Mouse (Mus musculus): ENCODE results near the gene Olfr822. TPM values are rescaled to one million over a fixed set of nuclear protein-coding genes. Genes with fewer than 3 reads are reported as not detected.
"Not testable (repeated sequence)": the region's sequence is repeated elsewhere in the genome, so short reads cannot be mapped to it uniquely, and the experiment has no call there.

Gene Olfr822
- not detected in 2 replicates for polyA plus RNA-seq (2014; fragmentation: Nextera tagmentation; extraction: Ambion mirVana)

GRCm38 (mm10) chr10:130070910-130071309, at the start of gene Olfr822:
Olfr822 (plus strand) TSS chr10:130071210.
- ATAC-seq = no peak
- Histone ChIP-seq H3K9me3 (replicated peaks; ENCODE audit: control insufficient read depth, low read length) (no peaks in the 10 kb centered on the region), H3K27me3 (replicated peaks; ENCODE audit: control insufficient read depth, insufficient read depth, low read length) (no peaks in the 10 kb centered on the region), H3K4me3 (ENCODE audit: low read depth, low read length) (no peak within 1 kb of the TSS), H3K4me1 (ENCODE audit: control insufficient read depth, insufficient read depth, low read length) (no peaks in the 10 kb centered on the region), H3K4me2 (ENCODE audit: low read length) (no peak within 1 kb of the TSS), H3K27ac (ENCODE audit: low read depth, low read length) (no peak within 1 kb of the TSS), H3K36me3 (ENCODE audit: control insufficient read depth, insufficient read depth, low read length) (no peaks in the 10 kb centered on the region), H3K9ac (ENCODE audit: low read length) (no peak within 1 kb of the TSS)
- DNase-seq (ENCODE audit: low spot score) = no peak

GRCm38 (mm10) chr10:130030048-130030447, 41.0 kb upstream of the Olfr822 start, which contains the start of gene Olfr821:
Olfr821 (plus strand) TSS chr10:130030348.
- Histone ChIP-seq H3K9ac (ENCODE audit: low read length) (no peak within 1 kb of the TSS), H3K4me3 (ENCODE audit: low read depth, low read length) (no peak within 1 kb of the TSS), H3K9me3 (replicated peaks; ENCODE audit: control insufficient read depth, low read length) (no peaks in the 10 kb centered on the region), H3K36me3 (ENCODE audit: control insufficient read depth, insufficient read depth, low read length) (no peaks in the 10 kb centered on the region), H3K4me2 (ENCODE audit: low read length) (no peak within 1 kb of the TSS), H3K4me1 (ENCODE audit: control insufficient read depth, insufficient read depth, low read length) (no peaks in the 10 kb centered on the region), H3K27ac (ENCODE audit: low read depth, low read length) (no peak within 1 kb of the TSS), H3K27me3 (replicated peaks; ENCODE audit: control insufficient read depth, insufficient read depth, low read length) (no peaks in the 10 kb centered on the region)
- DNase-seq (ENCODE audit: low spot score) = no peak
- no peak for ATAC-seq

- WGBS = 65% methylated on average over 6 of the region's 6 CpGs
- Histone ChIP-seq H3K9ac (ENCODE audit: low read length) (no peak overlapping the region), H3K4me1 (ENCODE audit: control insufficient read depth, insufficient read depth, low read length) (no peaks in the 10 kb centered on the region), H3K27me3 (replicated peaks; ENCODE audit: control insufficient read depth, insufficient read depth, low read length) (no peaks in the 10 kb centered on the region), H3K9me3 (replicated peaks; ENCODE audit: control insufficient read depth, low read length) (no peaks in the 10 kb centered on the region), H3K27ac (ENCODE audit: low read depth, low read length) (no peak overlapping the region), H3K4me3 (ENCODE audit: low read depth, low read length) (no peak overlapping the region), H3K36me3 (ENCODE audit: control insufficient read depth, insufficient read depth, low read length) (no peaks in the 10 kb centered on the region), H3K4me2 (ENCODE audit: low read length) (no peak overlapping the region)
- ATAC-seq (no peak), DNase-seq (ENCODE audit: low spot score) (no peak)
Measured at GRCm38 (mm10) chr10:130037096-130037495, 33.9 kb upstream of the Olfr822 start.

- H3K4me2 ChIP-seq (ENCODE audit: low read length) = no peak overlapping the region
- no peaks in the 10 kb centered on the region for H3K36me3 ChIP-seq (ENCODE audit: control insufficient read depth, insufficient read depth, low read length)
- H3K9me3 ChIP-seq (replicated peaks; ENCODE audit: control insufficient read depth, low read length) = no peaks in the 10 kb centered on the region
- no peak overlapping the region for H3K4me3 ChIP-seq (ENCODE audit: low read depth, low read length)
- no peak overlapping the region for H3K27ac ChIP-seq (ENCODE audit: low read depth, low read length)
- no peaks in the 10 kb centered on the region for H3K4me1 ChIP-seq (ENCODE audit: control insufficient read depth, insufficient read depth, low read length)
- ATAC-seq (peak; percentile 65; the same call in 1 of the 2 replicates), DNase-seq (ENCODE audit: low spot score) (peak; percentile 75)
- 24% methylated on average over 5 of the region's 5 CpGs for WGBS
- no peaks in the 10 kb centered on the region for H3K27me3 ChIP-seq (replicated peaks; ENCODE audit: control insufficient read depth, insufficient read depth, low read length)
- no peak overlapping the region for H3K9ac ChIP-seq (ENCODE audit: low read length)
Measured at GRCm38 (mm10) chr10:130092838-130093440, 21.9 kb downstream of the Olfr822 start.

- H3K9me3 ChIP-seq (replicated peaks; ENCODE audit: control insufficient read depth, low read length) = no peaks in the 10 kb centered on the region
- H3K36me3 ChIP-seq (ENCODE audit: control insufficient read depth, insufficient read depth, low read length) = no peaks in the 10 kb centered on the region
- ATAC-seq = no peak
- H3K4me2 ChIP-seq (ENCODE audit: low read length) = no peak overlapping the region
- DNase-seq (ENCODE audit: low spot score) = peak; percentile 33
- no peak overlapping the region for H3K9ac ChIP-seq (ENCODE audit: low read length)
- H3K27me3 ChIP-seq (replicated peaks; ENCODE audit: control insufficient read depth, insufficient read depth, low read length) = no peaks in the 10 kb centered on the region
- no peak overlapping the region for H3K27ac ChIP-seq (ENCODE audit: low read depth, low read length)
- no peaks in the 10 kb centered on the region for H3K4me1 ChIP-seq (ENCODE audit: control insufficient read depth, insufficient read depth, low read length)
- no peak overlapping the region for H3K4me3 ChIP-seq (ENCODE audit: low read depth, low read length)
Measured at GRCm38 (mm10) chr10:130096104-130096503, 25.1 kb downstream of the Olfr822 start.

GRCm38 (mm10) chr10:130115283-130115682, 44.3 kb downstream of the Olfr822 start, which contains the start of gene Olfr823:
Olfr823 (minus strand) TSS chr10:130115383.
- not testable (repeated sequence) for ATAC-seq; H3K4me3 ChIP-seq (ENCODE audit: low read depth, low read length)
- 95% methylated on average over 1 of the region's 1 CpGs for WGBS

GRCm38 (mm10) chr10:130116045-130116444, 45.0 kb downstream of the Olfr822 start:
- H3K36me3 ChIP-seq (ENCODE audit: control insufficient read depth, insufficient read depth, low read length); ATAC-seq; H3K27ac ChIP-seq (ENCODE audit: low read depth, low read length); DNase-seq (ENCODE audit: low spot score); H3K9ac ChIP-seq (ENCODE audit: low read length); H3K4me1 ChIP-seq (ENCODE audit: control insufficient read depth, insufficient read depth, low read length); H3K9me3 ChIP-seq (replicated peaks; ENCODE audit: control insufficient read depth, low read length); H3K4me2 ChIP-seq (ENCODE audit: low read length); H3K27me3 ChIP-seq (replicated peaks; ENCODE audit: control insufficient read depth, insufficient read depth, low read length); H3K4me3 ChIP-seq (ENCODE audit: low read depth, low read length): not testable (repeated sequence)
- WGBS = 61% methylated on average over 3 of the region's 3 CpGs

More at GRCm38 (mm10) chr10:130115283-130115682, 44.3 kb downstream of the Olfr822 start, which contains the start of gene Olfr823:
- not testable (repeated sequence) for H3K27me3 ChIP-seq (replicated peaks; ENCODE audit: control insufficient read depth, insufficient read depth, low read length); H3K9ac ChIP-seq (ENCODE audit: low read length); H3K36me3 ChIP-seq (ENCODE audit: control insufficient read depth, insufficient read depth, low read length); DNase-seq (ENCODE audit: low spot score); H3K9me3 ChIP-seq (replicated peaks; ENCODE audit: control insufficient read depth, low read length); H3K4me2 ChIP-seq (ENCODE audit: low read length); H3K27ac ChIP-seq (ENCODE audit: low read depth, low read length); H3K4me1 ChIP-seq (ENCODE audit: control insufficient read depth, insufficient read depth, low read length)

Other genes starting within 250 kb of the Olfr822 start
- not detected in 2 replicates for gene Olfr812, start 225.1 kb upstream of the Olfr822 start, polyA plus RNA-seq (2014; fragmentation: Nextera tagmentation; extraction: Ambion mirVana)
- gene Olfr813, start 215.8 kb upstream of the Olfr822 start, polyA plus RNA-seq (2014; fragmentation: Nextera tagmentation; extraction: Ambion mirVana) = not detected in 2 replicates
- gene Olfr814, start 191.4 kb upstream of the Olfr822 start, polyA plus RNA-seq (2014; fragmentation: Nextera tagmentation; extraction: Ambion mirVana) = not detected in 2 replicates
- not detected in 2 replicates for gene Olfr815, start 165.3 kb upstream of the Olfr822 start, polyA plus RNA-seq (2014; fragmentation: Nextera tagmentation; extraction: Ambion mirVana)
- gene Olfr816, start 155.6 kb upstream of the Olfr822 start, polyA plus RNA-seq (2014; fragmentation: Nextera tagmentation; extraction: Ambion mirVana) = not detected in 2 replicates
- gene Olfr818, start 122.1 kb upstream of the Olfr822 start, polyA plus RNA-seq (2014; fragmentation: Nextera tagmentation; extraction: Ambion mirVana) = not detected in 2 replicates
- not detected in 2 replicates for gene Olfr819, start 103.9 kb upstream of the Olfr822 start, polyA plus RNA-seq (2014; fragmentation: Nextera tagmentation; extraction: Ambion mirVana)
- not detected in 2 replicates for gene Olfr247, start 95.1 kb upstream of the Olfr822 start, polyA plus RNA-seq (2014; fragmentation: Nextera tagmentation; extraction: Ambion mirVana)
- not detected in 2 replicates for gene Gm10310, start 86.1 kb upstream of the Olfr822 start, polyA plus RNA-seq (2014; fragmentation: Nextera tagmentation; extraction: Ambion mirVana)
- not detected in 2 replicates for gene Olfr820, start 58.6 kb upstream of the Olfr822 start, polyA plus RNA-seq (2014; fragmentation: Nextera tagmentation; extraction: Ambion mirVana)
- not detected in 2 replicates for gene Olfr821, start 40.9 kb upstream of the Olfr822 start, polyA plus RNA-seq (2014; fragmentation: Nextera tagmentation; extraction: Ambion mirVana)
- not detected in 2 replicates for gene Olfr823, start 44.2 kb downstream of the Olfr822 start, polyA plus RNA-seq (2014; fragmentation: Nextera tagmentation; extraction: Ambion mirVana)
- gene Olfr824, start 58.8 kb downstream of the Olfr822 start, polyA plus RNA-seq (2014; fragmentation: Nextera tagmentation; extraction: Ambion mirVana) = not detected in 2 replicates
- gene Olfr825, start 95.6 kb downstream of the Olfr822 start, polyA plus RNA-seq (2014; fragmentation: Nextera tagmentation; extraction: Ambion mirVana) = not detected in 2 replicates
- gene Olfr826, start 113.0 kb downstream of the Olfr822 start, polyA plus RNA-seq (2014; fragmentation: Nextera tagmentation; extraction: Ambion mirVana) = not detected in 2 replicates
- gene Olfr827, start 143.2 kb downstream of the Olfr822 start, polyA plus RNA-seq (2014; fragmentation: Nextera tagmentation; extraction: Ambion mirVana) = not detected in 2 replicates
- 6.1 and 8.1 TPM in 2 replicates for gene Neurod4, start 209.0 kb downstream of the Olfr822 start, polyA plus RNA-seq (2014; fragmentation: Nextera tagmentation; extraction: Ambion mirVana)